Mouse (Mus musculus): ENCODE results near the gene Pcolce2.

DNA sequence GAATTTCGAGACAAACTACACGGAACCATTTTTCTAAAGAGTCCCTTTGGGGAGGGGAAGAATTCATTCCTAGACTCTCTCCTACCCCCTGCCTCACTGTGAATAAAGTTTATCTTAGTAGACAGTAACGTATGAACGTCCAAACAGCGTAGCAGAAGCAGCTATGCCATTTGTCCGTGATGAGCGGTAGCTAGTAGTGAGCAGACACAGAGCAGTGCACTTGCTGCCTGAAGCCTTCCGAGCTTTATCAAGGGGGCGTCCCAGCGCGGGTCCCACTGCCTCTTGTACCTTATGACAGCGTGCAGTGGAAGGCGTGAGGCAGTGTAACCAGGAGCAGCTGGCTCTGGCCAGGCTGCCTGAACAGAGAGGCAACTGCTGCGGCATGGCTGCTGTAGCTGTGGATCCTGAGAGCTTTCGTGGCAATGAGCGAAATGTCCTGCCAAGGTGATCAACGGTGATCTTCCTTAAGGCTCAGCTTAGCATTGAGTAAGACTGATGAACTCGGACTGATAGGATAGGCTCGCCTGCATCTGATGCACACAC is 39.2 kb upstream of the Pcolce2 start:
- no peak for TF ChIP-seq POLR2A (IDR thresholded peaks at IDR 0.05; ENCODE audit: low read depth, low read length)
- no peak for TF ChIP-seq CTCF (IDR thresholded peaks at IDR 0.05; ENCODE audit: extremely low read depth, insufficient read length, insufficient replicate concordance, low read depth, low read length)
